Mouse (Mus musculus): ENCODE measurements around the gene Eif2d.

- TF ChIP-seq MAX (IDR thresholded peaks at IDR 0.05; ENCODE audit: low read depth), result no peak
- no peak for TF ChIP-seq POLR2A (IDR thresholded peaks at IDR 0.05; ENCODE audit: insufficient read length, low read depth)
- TF ChIP-seq TCF12 (IDR thresholded peaks at IDR 0.05; ENCODE audit: insufficient read depth, poor library complexity, severe bottlenecking), result no peak
- no peak for TF ChIP-seq REST (IDR thresholded peaks at IDR 0.05; ENCODE audit: insufficient read depth, insufficient read length)
- no peak for TF ChIP-seq SRF (IDR thresholded peaks at IDR 0.05; ENCODE audit: control insufficient read depth, insufficient read length, low read depth)
- no peak for TF ChIP-seq E2F4 (IDR thresholded peaks at IDR 0.05; ENCODE audit: insufficient read depth)
- TF ChIP-seq CEBPB (IDR thresholded peaks at IDR 0.05; ENCODE audit: insufficient read depth, poor library complexity, severe bottlenecking), result no peak
- TF ChIP-seq MYOD1 (IDR thresholded peaks at IDR 0.05; ENCODE audit: control insufficient read depth in 1 of 3, insufficient read length in 2 of 3, low read depth in 2 of 3), result no peak
- no peak for TF ChIP-seq POLR2AphosphoS2 (IDR thresholded peaks at IDR 0.05; ENCODE audit: insufficient read length, low read depth)
- no peak for TF ChIP-seq USF1 (IDR thresholded peaks at IDR 0.05; ENCODE audit: low read depth)
- TF ChIP-seq MYOG (IDR thresholded peaks at IDR 0.05; ENCODE audit: control insufficient read depth in 1 of 3, insufficient read depth in 1 of 3, insufficient read length in 2 of 3, low read depth in 2 of 3), result no peak
Observed at GRCm38 (mm10) chr1:131185821-131186506, 33.0 kb downstream of the Eif2d start.

All from myocyte (in vitro differentiated cells).